Mouse (Mus musculus) hindbrain, postnatal 0 days (tissue): ENCODE measurements around the gene Bmp7. TPM values are rescaled to one million over a fixed set of nuclear protein-coding genes. Genes with fewer than 3 reads are reported as not detected.
A peak's percentile ranks its signal among the peaks of the same experiment; 100 is the strongest.

Experiments
- ATAC-seq: fragments of 200-750 bp; cut with Nextera tagmentation; 2 replicates; pipeline ENCODE4 v1.8.0; 2017; ENCODE audit warnings: mild to moderate bottlenecking, moderate TSS enrichment, moderate library complexity
- DNase-seq: peaks from one replicate; pipeline ENCODE4 v3.0.0-alpha.2; 2015; ENCODE audit warnings: low spot score
- H3K27ac ChIP-seq: fragments of 300-500 bp; sonication (generic); 2 replicates; pipeline ENCODE4 v1.5.1; 2014; ENCODE audit warnings: mild to moderate bottlenecking
- H3K27me3 ChIP-seq: fragments of 300-500 bp; sonication (generic); 2 replicates; pipeline ENCODE4 v1.6.1; 2014; ENCODE audit warnings: low read length, mixed read lengths; ENCODE audit not compliant: insufficient read depth
- H3K36me3 ChIP-seq: fragments of 300-500 bp; sonication (generic); 2 replicates; pipeline ENCODE4 v1.6.1; 2014; ENCODE audit warnings: low read length, mixed read lengths; ENCODE audit not compliant: insufficient read depth
- H3K4me1 ChIP-seq: fragments of 300-500 bp; sonication (generic); 2 replicates; pipeline ENCODE4 v1.6.1; 2014; ENCODE audit warnings: antibody characterized with exemption, low read length, mixed read lengths; ENCODE audit not compliant: insufficient read depth
- H3K4me2 ChIP-seq: fragments of 300-500 bp; sonication (generic); 2 replicates; pipeline ENCODE4 v1.6.1; 2014; ENCODE audit warnings: low read depth, mild to moderate bottlenecking, low read length, moderate library complexity, mixed read lengths
- H3K4me3 ChIP-seq: fragments of 300-500 bp; sonication (generic); 2 replicates; pipeline ENCODE4 v1.5.1; 2014; ENCODE audit warnings: low read length
- H3K9ac ChIP-seq: fragments of 300-500 bp; sonication (generic); replicated peaks from 2 replicates; pipeline ENCODE4 v1.6.1; 2014; ENCODE audit warnings: mild to moderate bottlenecking, low read length, moderate library complexity, mixed read lengths
- H3K9me3 ChIP-seq: fragments of 300-500 bp; sonication (generic); 2 replicates; pipeline ENCODE4 v1.6.1; 2016; ENCODE audit warnings: low read length, mixed read lengths
- CTCF ChIP-seq: IDR thresholded peaks from 2 replicates; pipeline ENCODE4 v1.5.1; 2016; ENCODE audit warnings: antibody characterized with exemption, control low read depth, low read depth
- WGBS: fragments of 180-500 bp; shearing (Covaris S2); extraction: QIAGEN DNeasy Blood & Tissue Kit; methylation state at CpG from one replicate; pipeline ENCODE4 v1.1.7; 2014; 5-methylcytosine and 5-hydroxymethylcytosine counted together
- polyA plus RNA-seq: library from polyadenylated mRNA; unstranded; fragments of >200 nt; fragmentation: Nextera tagmentation; extraction: Ambion mirVana; gene quantifications from 2 replicates; pipeline ENCODE4 v1.2.1, GENCODE M21; 2015
- total RNA-seq: library from RNA; depleted of rRNA; stranded (reverse); fragments of >200 nt; gene quantifications from 2 replicates; pipeline ENCODE4 v1.2.3, GENCODE M21; 2014

Bmp7 gene
- total and polyA plus RNA-seq, 2 experiments from 2014 or later = 15.6 to 25.1 TPM

DNA sequence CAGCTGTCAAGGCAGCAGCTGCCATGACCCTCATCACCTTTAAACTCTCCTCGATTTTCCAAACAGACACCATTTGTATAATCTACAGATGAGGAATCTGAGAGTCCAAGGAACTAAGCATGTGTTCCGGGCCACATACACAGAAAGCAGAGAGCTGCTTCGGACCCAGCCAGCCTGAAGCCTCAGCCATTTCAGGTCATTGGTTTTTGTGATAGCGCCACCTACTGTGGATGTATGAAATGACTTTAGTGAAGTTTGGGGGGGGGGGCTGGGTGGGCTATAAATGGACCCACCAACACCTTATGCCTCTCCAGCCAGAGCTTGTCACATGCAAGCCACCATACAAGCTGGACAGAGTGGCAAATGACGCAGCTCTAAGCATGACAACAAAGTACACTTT is 8.9 kb upstream of the Bmp7 start:
- Histone ChIP-seq H3K27ac (no peak overlapping the region), H3K4me1 (no peaks in the 10 kb centered on the region), H3K36me3 (no peaks in the 10 kb centered on the region), H3K9me3 (no peaks in the 10 kb centered on the region), H3K27me3 (no peaks in the 10 kb centered on the region), H3K9ac (no peak overlapping the region), H3K4me3 (no peak overlapping the region), H3K4me2 (no peak overlapping the region)
- ATAC-seq = no peak
- 45% methylated on average over 5 of the region's 5 CpGs for WGBS
- peak; percentile 56 for DNase-seq
- TF ChIP-seq CTCF = peak; percentile 60

DNA sequence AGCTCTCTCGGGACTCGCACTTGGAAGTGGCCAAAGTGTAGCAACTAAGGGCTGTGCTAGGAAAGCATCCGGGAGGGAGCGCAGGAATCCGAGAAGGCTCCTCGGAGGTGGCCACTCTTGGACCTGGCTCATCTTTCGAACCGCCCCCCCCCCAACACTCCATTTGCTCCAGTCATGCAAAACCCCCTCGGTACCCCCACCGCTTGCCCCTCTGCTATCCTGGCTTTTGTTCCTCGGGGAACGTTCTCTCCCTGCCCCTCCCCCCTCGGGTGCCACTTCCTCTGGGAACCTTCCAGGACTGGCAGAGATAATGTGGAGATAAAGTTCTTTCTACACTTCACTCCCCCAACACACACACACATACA is 660 bp upstream of the Bmp7 start:
- peak overlapping the region; percentile 43; the same call in 1 of the 2 replicates for H3K9ac ChIP-seq
- H3K27me3 ChIP-seq = peaks cover 55% of the 10 kb centered on the region
- no peaks in the 10 kb centered on the region for H3K36me3 ChIP-seq
- peak overlapping the region; percentile 49 for H3K4me3 ChIP-seq
- H3K9me3 ChIP-seq = no peaks in the 10 kb centered on the region
- DNase-seq = no peak
- no peak overlapping the region for H3K27ac ChIP-seq
- WGBS = 2% methylated on average over 12 of the region's 13 CpGs
- H3K4me2 ChIP-seq = peak overlapping the region; percentile 85
- no peak for ATAC-seq
- TF ChIP-seq CTCF = no peak
- no peaks in the 10 kb centered on the region for H3K4me1 ChIP-seq

DNA sequence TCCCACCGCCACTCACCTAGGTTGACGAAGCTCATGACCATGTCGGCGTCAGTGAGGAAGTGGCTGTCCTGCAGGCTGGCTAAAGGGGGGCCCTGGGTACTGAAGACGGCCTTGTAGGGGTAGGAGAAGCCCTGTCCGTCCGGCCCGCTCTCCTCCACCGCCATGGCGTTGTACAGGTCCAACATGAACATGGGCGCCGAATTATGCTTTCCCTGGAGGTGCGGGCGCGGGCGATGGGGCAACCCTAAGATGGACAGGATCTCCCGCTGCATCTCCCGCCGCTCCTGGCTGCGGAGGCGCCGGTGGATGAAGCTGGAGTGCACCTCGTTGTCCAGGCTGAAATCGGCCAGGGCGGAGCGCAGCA is 500 bp downstream of the Bmp7 start:
- 0% methylated on average over 26 of the region's 26 CpGs for WGBS
- no peaks in the 10 kb centered on the region for H3K4me1 ChIP-seq

DNA sequence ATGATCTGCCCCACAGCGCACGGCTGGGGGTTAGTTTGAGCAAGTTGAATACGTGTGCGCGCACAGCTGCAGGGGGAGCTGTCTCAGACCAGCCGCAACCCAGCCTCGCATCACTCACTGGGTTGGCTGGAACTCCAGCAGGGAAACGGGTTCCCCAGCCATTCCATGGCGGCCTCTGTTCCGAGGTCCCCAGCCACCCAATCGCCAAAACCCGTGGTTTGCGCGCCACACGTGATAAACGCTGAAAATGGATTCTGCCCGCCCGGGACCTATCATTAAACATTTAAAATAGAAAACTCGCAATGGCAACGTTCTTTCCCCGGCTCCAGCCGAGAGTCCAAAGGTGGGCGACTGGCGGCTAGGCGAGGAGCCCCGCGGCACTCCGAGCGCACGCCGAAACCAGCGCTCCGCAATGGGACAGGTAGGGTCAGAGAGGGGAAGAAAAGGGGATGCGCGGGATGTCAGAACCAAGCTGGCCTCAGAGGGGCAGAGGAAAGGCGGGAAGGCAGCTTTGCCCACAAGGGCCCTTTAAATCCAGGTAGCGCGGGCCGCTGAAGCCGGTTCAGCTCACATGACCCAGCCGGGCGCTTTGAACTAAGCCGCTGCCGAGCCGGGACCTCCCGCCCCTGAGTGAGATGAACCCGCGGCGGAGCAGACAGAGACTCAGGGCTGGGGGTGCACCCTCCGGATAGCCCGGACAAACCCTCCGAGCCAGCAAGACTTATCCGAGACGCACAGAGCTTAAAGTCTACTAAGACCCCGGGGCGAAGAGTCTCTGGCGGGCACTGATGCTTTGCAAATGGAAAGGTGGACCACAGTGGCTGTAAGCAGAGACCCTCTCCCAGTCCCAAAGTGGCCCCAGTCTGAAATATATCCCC is 1.1 kb downstream of the Bmp7 start:
- peak; percentile 42 for TF ChIP-seq CTCF
- Histone ChIP-seq H3K27me3 (peaks cover 55% of the 10 kb centered on the region), H3K9me3 (no peaks in the 10 kb centered on the region), H3K4me2 (peak overlapping the region; percentile 85), H3K27ac (peak overlapping the region; percentile 67; the same call in 1 of the 2 replicates), H3K36me3 (no peaks in the 10 kb centered on the region), H3K4me1 (no peaks in the 10 kb centered on the region), H3K4me3 (peak overlapping the region; percentile 49), H3K9ac (peak overlapping the region; percentile 43)
- peak; percentile 39 for DNase-seq
- under 1% methylated on average over 57 of the region's 57 CpGs for WGBS
- ATAC-seq = no peak

More for the DNA sequence above, 500 bp downstream of the Bmp7 start:
- peaks cover 55% of the 10 kb centered on the region for H3K27me3 ChIP-seq
- peak overlapping the region; percentile 67; the same call in 1 of the 2 replicates for H3K27ac ChIP-seq
- H3K4me2 ChIP-seq = peak overlapping the region; percentile 85
- DNase-seq (no peak), ATAC-seq (no peak)
- H3K9me3 ChIP-seq = no peaks in the 10 kb centered on the region
- no peak for TF ChIP-seq CTCF
- H3K9ac ChIP-seq = peak overlapping the region; percentile 43
- peak overlapping the region; percentile 49 for H3K4me3 ChIP-seq
- no peaks in the 10 kb centered on the region for H3K36me3 ChIP-seq

DNA sequence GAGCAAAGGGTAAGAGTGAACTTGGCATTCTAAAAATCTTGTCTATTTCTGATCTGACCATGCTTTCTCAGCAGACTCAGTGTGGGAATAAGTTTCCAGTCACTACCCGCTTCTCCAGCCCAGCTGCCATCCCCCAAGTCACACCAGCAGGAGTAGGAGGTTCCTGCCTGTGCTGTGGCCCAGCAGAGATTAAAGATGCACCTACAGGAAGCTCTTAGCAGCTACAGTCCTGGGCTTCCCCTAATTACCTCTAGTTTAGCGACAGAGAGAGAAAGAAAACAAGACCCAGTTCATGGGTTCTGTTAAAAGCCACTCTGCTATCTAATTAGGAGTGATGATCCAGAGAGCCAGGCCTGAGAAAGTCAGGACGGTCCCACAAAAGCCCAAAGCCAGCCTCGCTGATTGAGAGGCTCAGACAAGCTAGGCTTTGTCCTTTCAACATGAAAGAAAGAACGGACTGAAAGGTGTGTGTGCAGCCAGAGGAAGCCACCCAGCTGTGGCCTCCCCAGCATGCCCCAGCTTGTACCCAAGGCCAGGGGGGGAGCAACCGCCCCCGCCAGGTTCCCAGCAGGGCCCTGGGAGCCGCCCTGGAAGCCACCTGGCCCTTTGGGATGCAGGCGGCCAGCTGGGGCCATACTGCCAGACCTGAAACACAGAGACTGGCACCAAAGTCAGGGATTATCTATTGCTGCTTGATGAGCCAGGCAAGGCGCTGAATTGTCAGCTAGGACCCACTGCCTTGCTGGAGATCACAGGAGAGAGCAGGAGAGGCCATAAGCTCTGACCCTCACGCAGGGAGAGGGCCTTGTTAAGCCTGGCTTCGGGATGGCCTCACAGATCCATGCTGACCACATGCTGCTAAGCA is 2.6 kb downstream of the Bmp7 start:
- ATAC-seq = no peak
- no peaks in the 10 kb centered on the region for H3K36me3 ChIP-seq
- peak overlapping the region; percentile 49; the same call in 1 of the 2 replicates for H3K4me3 ChIP-seq
- no peak for TF ChIP-seq CTCF
- peak overlapping the region; percentile 48; the same call in 1 of the 2 replicates for H3K27ac ChIP-seq
- H3K9ac ChIP-seq = no peak overlapping the region
- H3K9me3 ChIP-seq = no peaks in the 10 kb centered on the region
- no peak for DNase-seq
- peaks cover 47% of the 10 kb centered on the region for H3K27me3 ChIP-seq
- peak overlapping the region; percentile 85 for H3K4me2 ChIP-seq
- 16% methylated on average over 12 of the region's 12 CpGs for WGBS
- no peaks in the 10 kb centered on the region for H3K4me1 ChIP-seq

DNA sequence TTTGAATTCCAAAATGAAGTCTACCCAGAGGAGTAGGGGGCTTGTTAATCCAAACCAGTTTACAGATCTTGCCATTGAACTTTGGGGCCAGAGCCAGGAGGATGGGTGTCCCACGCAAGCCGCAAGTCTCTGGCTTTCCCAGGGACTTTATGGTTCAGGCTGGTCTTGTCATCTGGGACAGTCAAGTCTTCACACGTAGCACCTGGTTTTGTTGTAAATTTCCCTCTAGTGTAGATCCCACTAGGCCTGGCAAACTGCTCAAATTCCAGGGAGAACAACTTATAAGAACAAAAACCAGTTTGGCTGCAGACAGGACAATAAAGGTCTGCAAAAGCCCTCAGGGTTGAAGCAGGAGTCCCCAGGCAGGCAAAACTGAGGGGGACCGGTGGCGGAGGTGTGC is 3.3 kb downstream of the Bmp7 start:
- 49% methylated on average over 5 of the region's 5 CpGs for WGBS
- TF ChIP-seq CTCF = no peak
- Histone ChIP-seq H3K4me1 (no peaks in the 10 kb centered on the region), H3K9me3 (no peaks in the 10 kb centered on the region), H3K9ac (no peak overlapping the region), H3K27ac (no peak overlapping the region), H3K27me3 (peaks cover 40% of the 10 kb centered on the region), H3K4me2 (peak overlapping the region; percentile 85), H3K4me3 (no peak overlapping the region), H3K36me3 (no peaks in the 10 kb centered on the region)
- DNase-seq (no peak), ATAC-seq (no peak)
